Mouse (Mus musculus) forebrain, embryonic 12.5 days (tissue): ENCODE measurements around the gene Gigyf1. TPM values are rescaled to one million over a fixed set of nuclear protein-coding genes. Genes with fewer than 3 reads are reported as not detected.
A peak's percentile ranks its signal among the peaks of the same experiment; 100 is the strongest.

Experiments
- ATAC-seq: fragments of 200-750 bp; cut with Nextera tagmentation; 2 replicates; pipeline ENCODE4 v1.8.0; 2017; ENCODE audit warnings: moderate TSS enrichment; ENCODE audit not compliant: low FRiP score
- H3K27ac ChIP-seq: fragments of 300-500 bp; sonication (generic); 2 replicates; pipeline ENCODE4 v1.5.1; 2016; ENCODE audit warnings: mild to moderate bottlenecking
- H3K27me3 ChIP-seq: fragments of 300-500 bp; sonication (generic); 2 replicates; pipeline ENCODE4 v1.6.1; 2016; ENCODE audit warnings: mild to moderate bottlenecking
- H3K36me3 ChIP-seq: fragments of 300-500 bp; sonication (generic); replicated peaks from 2 replicates; pipeline ENCODE4 v1.6.1; 2016; ENCODE audit warnings: mild to moderate bottlenecking
- H3K4me1 ChIP-seq: fragments of 300-500 bp; sonication (generic); 2 replicates; pipeline ENCODE4 v1.6.1; 2016
- H3K4me2 ChIP-seq: fragments of 300-500 bp; sonication (generic); 2 replicates; pipeline ENCODE4 v1.6.1; 2016; ENCODE audit warnings: mild to moderate bottlenecking, moderate library complexity
- H3K4me3 ChIP-seq: fragments of 300-500 bp; sonication (generic); replicated peaks from 2 replicates; pipeline ENCODE4 v1.5.1; 2016; ENCODE audit warnings: mild to moderate bottlenecking
- H3K9ac ChIP-seq: fragments of 300-500 bp; sonication (generic); 2 replicates; pipeline ENCODE4 v1.6.1; 2016; ENCODE audit warnings: mild to moderate bottlenecking
- H3K9me3 ChIP-seq: fragments of 300-500 bp; sonication (generic); 2 replicates; pipeline ENCODE4 v1.6.1; 2016
- WGBS: fragments of 180-500 bp; shearing (Covaris S2); methylation state at CpG from one replicate; pipeline ENCODE4 v1.1.7; 2016; 5-methylcytosine and 5-hydroxymethylcytosine counted together
- polyA plus RNA-seq: library from polyadenylated mRNA; unstranded; fragments of >200 nt; fragmentation: Nextera tagmentation; extraction: Ambion mirVana; gene quantifications from 2 replicates; pipeline ENCODE4 v1.2.1, GENCODE M21; 2016

Gigyf1 gene
- 18.7 TPM in 2 replicates for polyA plus RNA-seq

DNA sequence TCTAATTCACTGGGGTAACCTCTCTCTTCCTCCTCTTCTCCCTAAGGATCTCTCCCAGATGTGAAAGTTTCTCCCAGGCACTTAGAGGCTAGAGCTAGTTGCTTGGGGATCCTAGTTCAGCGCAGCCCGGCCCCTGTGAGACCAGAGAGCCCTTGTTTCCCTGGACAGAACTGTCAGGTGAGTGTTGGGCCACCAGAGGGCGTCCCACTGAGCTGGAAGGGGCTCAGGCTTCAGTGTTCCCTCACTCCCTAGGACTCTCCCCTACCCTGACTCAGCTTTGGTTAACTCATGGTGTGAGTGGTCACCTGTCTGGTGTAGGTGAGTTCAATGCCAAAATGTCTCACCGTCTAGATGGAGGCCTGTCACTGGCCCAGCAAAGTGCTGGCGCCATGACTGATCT is at the start of gene Gigyf1:
Gigyf1 (plus strand) TSS at position 113 of the 400 bp plus-strand sequence.
- Histone ChIP-seq H3K27ac (no peak within 1 kb of the TSS), H3K4me1 (peaks cover 22% of the 10 kb centered on the region), H3K36me3 (peaks cover 61% of the 10 kb centered on the region), H3K4me3 (no peak within 1 kb of the TSS), H3K9ac (no peak within 1 kb of the TSS; the same call in 1 of the 2 replicates), H3K9me3 (no peaks in the 10 kb centered on the region), H3K4me2 (no peak within 1 kb of the TSS), H3K27me3 (no peaks in the 10 kb centered on the region)
- ATAC-seq = no peak
- 70% methylated on average over 5 of the region's 5 CpGs for WGBS

DNA sequence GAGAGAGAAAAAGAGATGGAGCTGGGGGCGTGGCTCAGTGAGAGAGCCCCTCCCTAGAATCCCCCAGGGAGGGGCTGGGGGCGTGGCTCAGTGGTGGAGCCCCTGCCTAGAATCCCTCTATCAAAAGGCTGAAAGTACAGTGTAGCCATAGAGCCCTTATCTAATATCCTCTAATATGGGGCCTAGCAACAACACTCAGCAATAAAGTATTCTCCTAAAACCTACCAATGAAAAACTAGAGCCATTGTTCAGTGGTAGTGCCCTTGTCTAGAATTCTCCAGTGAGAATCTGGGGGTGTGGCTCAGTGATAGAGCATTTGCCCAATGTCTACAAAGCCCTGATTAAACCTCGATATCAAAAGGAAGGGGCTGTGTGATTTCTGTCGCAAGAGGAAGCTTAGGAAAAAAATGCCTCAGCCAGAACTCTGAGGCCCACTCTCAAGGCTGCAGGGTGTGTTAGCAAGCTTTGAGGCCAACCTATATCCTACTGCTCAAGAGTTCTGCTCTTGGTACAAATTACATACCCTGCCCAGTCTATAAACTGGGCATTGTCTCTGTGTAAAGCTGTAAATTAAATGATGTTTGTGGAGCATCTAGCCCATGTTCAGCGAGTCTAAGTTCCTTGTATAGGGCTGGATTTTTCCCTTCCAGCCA is 46.0 kb upstream of the Gigyf1 start:
- Histone ChIP-seq H3K4me3 (no peak overlapping the region), H3K4me2 (no peak overlapping the region), H3K4me1 (no peaks in the 10 kb centered on the region), H3K9ac (no peak overlapping the region), H3K27me3 (no peaks in the 10 kb centered on the region), H3K27ac (no peak overlapping the region), H3K9me3 (no peaks in the 10 kb centered on the region), H3K36me3 (no peaks in the 10 kb centered on the region)
- WGBS = 67% methylated on average over 5 of the region's 5 CpGs
- no peak for ATAC-seq

DNA sequence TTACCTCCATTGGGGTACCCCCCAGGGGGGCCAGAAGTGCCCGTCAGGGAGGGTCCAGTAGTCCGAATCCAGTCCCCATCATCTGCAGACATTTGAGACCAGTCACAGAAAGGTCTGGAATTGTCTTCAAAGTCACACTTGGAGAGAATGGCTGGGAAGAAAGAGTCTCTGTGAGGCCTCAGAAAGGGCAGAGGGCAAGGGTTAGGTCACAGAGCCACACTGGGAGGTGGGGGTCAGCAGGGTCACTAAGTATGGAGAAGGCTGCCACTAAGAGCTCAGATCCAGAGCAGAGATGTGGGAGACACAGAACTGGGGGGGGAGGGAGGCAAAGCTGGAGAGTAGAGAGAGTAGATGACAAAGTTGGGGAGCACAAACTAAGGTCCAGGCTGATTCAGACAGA is 44.0 kb upstream of the Gigyf1 start:
- no peaks in the 10 kb centered on the region for H3K9me3 ChIP-seq
- no peaks in the 10 kb centered on the region for H3K4me1 ChIP-seq
- no peak overlapping the region for H3K27ac ChIP-seq
- no peaks in the 10 kb centered on the region for H3K27me3 ChIP-seq
- no peak overlapping the region for H3K9ac ChIP-seq
- H3K4me2 ChIP-seq = no peak overlapping the region
- H3K4me3 ChIP-seq = no peak overlapping the region
- H3K36me3 ChIP-seq = no peaks in the 10 kb centered on the region
- ATAC-seq = no peak
- WGBS = 18% methylated on average over 2 of the region's 2 CpGs

DNA sequence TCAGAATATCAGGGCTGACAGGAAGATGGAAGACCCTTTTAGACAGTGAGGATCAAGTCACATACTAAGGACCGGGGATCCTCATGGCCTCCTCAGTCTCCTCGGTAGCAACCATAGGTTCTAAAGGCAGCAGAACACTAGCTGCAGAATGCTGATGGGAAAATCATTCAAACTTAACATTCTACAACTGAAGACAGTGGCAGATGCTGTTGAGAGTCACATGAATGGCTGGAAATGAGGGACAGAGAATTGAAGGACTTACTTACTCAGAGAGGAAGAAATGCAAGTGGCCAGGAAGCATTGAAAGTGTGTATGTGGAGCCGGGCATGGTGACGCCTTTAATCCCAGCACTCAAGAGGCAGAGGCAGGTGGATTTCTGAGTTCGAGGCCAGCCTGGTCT is 41.4 kb upstream of the Gigyf1 start, which contains the start of gene Zan:
Zan (minus strand) TSS at position 101 of the 400 bp plus-strand sequence.
- Histone ChIP-seq H3K9ac (no peak within 1 kb of the TSS), H3K4me3 (no peak within 1 kb of the TSS), H3K27me3 (0 out of 2 replicates have a peak, but pooled peaks cover 2% of the 10 kb centered on the region), H3K9me3 (no peaks in the 10 kb centered on the region), H3K4me1 (peaks cover 6% of the 10 kb centered on the region), H3K36me3 (no peaks in the 10 kb centered on the region), H3K4me2 (no peak within 1 kb of the TSS), H3K27ac (no peak within 1 kb of the TSS)
- WGBS = 93% methylated on average over 5 of the region's 5 CpGs
- no peak for ATAC-seq

DNA sequence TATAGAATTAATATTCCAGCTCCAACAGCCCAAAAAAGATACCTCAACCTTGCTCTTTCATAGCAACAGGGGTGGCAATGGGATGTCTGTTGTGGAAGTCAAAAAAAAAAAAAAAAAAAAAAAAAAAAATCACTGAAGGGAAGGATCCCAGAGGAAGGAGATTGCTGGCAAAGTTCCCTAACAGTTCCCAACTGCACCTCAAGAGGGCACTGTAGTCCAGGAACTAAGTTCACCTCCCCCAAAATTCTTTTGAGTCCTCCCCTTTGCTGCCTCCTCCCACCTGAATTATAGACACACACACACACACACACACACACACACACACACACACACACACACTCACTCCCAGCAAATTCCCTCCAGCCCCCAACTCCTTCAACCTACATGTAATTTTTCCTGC is 37.2 kb upstream of the Gigyf1 start:
- no peak overlapping the region for H3K27ac ChIP-seq
- H3K9ac ChIP-seq = no peak overlapping the region
- no peaks in the 10 kb centered on the region for H3K36me3 ChIP-seq
- peaks cover 13% of the 10 kb centered on the region; the same call in 1 of the 2 replicates for H3K27me3 ChIP-seq
- H3K4me2 ChIP-seq = no peak overlapping the region
- H3K4me3 ChIP-seq = no peak overlapping the region
- peaks cover 20% of the 10 kb centered on the region for H3K4me1 ChIP-seq
- no peak for ATAC-seq
- H3K9me3 ChIP-seq = no peaks in the 10 kb centered on the region

DNA sequence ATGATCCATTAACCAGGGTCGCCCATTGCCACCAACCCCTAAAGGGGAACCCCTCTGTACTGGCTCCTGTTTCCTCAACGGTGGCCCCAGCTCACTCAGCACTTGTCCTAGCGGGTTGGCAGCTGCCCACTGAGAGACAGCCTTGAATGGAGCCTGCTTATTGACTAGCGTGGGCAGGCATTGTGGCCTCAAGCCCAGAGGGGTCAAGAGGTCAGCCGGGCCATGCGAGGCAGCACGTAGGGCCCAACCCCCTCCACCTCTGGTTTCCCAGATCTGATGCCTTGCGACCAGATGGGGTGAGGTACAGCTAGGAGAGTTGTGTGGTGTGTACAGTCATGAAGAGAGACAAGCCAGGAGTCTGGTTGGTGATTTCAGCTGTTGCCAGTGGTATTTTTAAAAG is 36.5 kb upstream of the Gigyf1 start:
- no peaks in the 10 kb centered on the region for H3K36me3 ChIP-seq
- no peak overlapping the region for H3K4me2 ChIP-seq
- H3K9me3 ChIP-seq = no peaks in the 10 kb centered on the region
- H3K4me3 ChIP-seq = no peak overlapping the region
- peaks cover 18% of the 10 kb centered on the region; the same call in 1 of the 2 replicates for H3K27me3 ChIP-seq
- peaks cover 20% of the 10 kb centered on the region for H3K4me1 ChIP-seq
- H3K27ac ChIP-seq = no peak overlapping the region
- H3K9ac ChIP-seq = no peak overlapping the region
- no peak for ATAC-seq
- 14% methylated on average over 8 of the region's 8 CpGs for WGBS

DNA sequence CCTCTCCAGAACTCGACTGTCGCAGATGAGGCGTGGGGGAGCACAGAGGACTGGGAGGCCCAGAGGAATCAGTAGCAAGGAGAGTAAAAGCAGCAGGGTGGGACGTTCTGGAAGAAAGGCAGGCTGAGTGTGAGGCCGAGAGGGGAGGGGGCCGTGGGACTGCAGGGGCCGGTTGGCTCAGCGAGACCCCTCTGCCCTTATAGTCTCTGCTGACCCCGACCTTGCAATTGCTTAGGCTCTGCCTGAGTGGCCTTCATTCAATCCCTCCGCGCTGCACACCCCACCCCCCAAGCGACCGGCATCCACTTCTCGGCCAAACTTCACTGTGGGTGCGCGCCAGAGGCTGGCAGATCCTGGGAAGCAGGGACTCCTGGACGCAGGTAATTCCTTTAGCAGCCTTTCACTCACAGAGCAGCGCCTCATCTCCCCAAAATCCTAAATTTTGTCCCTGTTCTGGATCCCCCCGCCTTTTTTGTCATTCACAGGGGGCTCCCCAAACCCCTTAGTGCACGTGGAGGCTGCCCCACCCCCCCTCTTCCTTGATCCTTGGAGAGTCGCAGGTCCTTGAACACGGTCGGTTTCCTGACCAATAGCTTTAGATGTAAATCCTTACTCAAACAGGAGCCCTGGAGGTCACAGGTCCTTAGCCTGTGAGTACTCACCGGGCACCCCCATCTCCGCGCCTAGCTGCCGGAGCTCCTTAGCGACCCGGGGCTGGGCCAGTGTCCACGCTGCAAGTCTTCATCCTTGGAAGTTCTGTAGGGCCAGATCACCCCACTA is 33.1 kb upstream of the Gigyf1 start:
- H3K9me3 ChIP-seq = no peaks in the 10 kb centered on the region
- H3K4me1 ChIP-seq = peaks cover 20% of the 10 kb centered on the region
- H3K9ac ChIP-seq = peak overlapping the region; percentile 44
- H3K4me2 ChIP-seq = peak overlapping the region; percentile 61
- 3% methylated on average over 30 of the region's 30 CpGs for WGBS
- ATAC-seq = no peak
- H3K4me3 ChIP-seq = peak overlapping the region; percentile 34
- H3K36me3 ChIP-seq = no peaks in the 10 kb centered on the region
- H3K27ac ChIP-seq = no peak overlapping the region
- peaks cover 18% of the 10 kb centered on the region; the same call in 1 of the 2 replicates for H3K27me3 ChIP-seq

DNA sequence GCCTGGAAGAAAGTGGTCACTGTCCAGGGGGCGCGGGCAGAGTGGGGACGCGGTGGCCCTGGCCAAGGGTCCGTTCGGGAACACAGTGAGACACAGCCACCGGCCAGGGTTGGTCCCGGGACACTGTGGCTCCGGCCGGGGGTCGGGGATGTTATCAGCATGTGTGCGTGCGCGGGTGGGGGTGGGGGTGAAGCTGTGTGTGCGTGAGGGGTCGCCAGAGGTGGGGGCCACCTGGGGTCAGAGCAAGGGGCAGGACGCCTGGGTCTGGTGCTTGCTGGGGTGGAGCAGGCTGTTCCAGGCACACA is 32.5 kb upstream of the Gigyf1 start:
- H3K9me3 ChIP-seq = no peaks in the 10 kb centered on the region
- H3K36me3 ChIP-seq = no peaks in the 10 kb centered on the region
- H3K27me3 ChIP-seq = peaks cover 18% of the 10 kb centered on the region; the same call in 1 of the 2 replicates
- peaks cover 20% of the 10 kb centered on the region for H3K4me1 ChIP-seq
- ATAC-seq = no peak
- H3K9ac ChIP-seq = peak overlapping the region; percentile 44; the same call in 1 of the 2 replicates
- 2% methylated on average over 17 of the region's 17 CpGs for WGBS
- H3K4me2 ChIP-seq = peak overlapping the region; percentile 61
- no peak overlapping the region for H3K27ac ChIP-seq
- H3K4me3 ChIP-seq = peak overlapping the region; percentile 34

DNA sequence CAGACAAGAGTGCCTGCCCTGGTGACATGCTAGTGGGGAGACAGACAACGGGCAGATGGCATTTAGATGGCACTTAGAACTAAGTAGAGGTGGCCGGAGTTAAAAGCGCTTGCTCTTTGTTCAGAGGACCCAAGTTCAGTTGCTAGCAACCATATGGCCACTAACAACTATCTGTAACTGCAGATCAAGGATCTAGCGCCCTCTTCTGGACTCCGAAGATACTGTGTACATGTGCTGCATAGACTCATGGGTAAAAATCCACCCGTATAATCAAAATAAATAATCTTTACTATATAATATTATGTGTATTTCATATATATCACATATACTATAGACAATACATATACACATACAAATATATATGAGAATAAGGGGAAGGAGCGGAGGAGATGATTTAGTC is 30.7 kb upstream of the Gigyf1 start:
- Histone ChIP-seq H3K27ac (no peak overlapping the region), H3K9ac (no peak overlapping the region), H3K4me2 (no peak overlapping the region), H3K27me3 (peaks cover 16% of the 10 kb centered on the region; the same call in 1 of the 2 replicates), H3K4me3 (no peak overlapping the region), H3K9me3 (no peaks in the 10 kb centered on the region), H3K4me1 (peaks cover 13% of the 10 kb centered on the region), H3K36me3 (no peaks in the 10 kb centered on the region)
- ATAC-seq = no peak
- WGBS = 89% methylated on average over 7 of the region's 7 CpGs

DNA sequence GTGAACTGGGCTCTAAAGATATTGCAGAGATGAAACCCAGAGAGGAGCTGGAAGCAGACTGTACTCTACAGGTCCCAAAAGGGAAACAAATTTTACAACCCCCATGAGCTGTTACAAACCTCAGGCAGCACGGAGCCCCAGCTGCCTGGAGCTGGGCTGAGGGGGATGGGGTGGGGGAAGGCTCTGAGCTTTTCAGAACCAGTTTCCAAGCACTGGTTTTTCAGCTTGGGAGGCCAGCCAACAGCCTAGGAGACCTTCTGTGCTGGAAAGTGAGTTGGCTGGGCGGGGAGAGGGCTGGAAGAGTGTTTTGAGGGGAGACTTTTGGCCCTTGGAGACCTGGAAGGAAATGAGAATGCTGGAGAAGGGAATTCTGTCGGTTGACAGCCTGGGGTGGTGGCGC is 26.8 kb upstream of the Gigyf1 start:
- no peak overlapping the region for H3K9ac ChIP-seq
- ATAC-seq = no peak
- no peak overlapping the region for H3K4me3 ChIP-seq
- H3K4me2 ChIP-seq = no peak overlapping the region
- H3K36me3 ChIP-seq = no peaks in the 10 kb centered on the region
- no peaks in the 10 kb centered on the region for H3K4me1 ChIP-seq
- WGBS = 69% methylated on average over 4 of the region's 4 CpGs
- peaks cover 2% of the 10 kb centered on the region; the same call in 1 of the 2 replicates for H3K27me3 ChIP-seq
- H3K27ac ChIP-seq = no peak overlapping the region
- no peaks in the 10 kb centered on the region for H3K9me3 ChIP-seq

DNA sequence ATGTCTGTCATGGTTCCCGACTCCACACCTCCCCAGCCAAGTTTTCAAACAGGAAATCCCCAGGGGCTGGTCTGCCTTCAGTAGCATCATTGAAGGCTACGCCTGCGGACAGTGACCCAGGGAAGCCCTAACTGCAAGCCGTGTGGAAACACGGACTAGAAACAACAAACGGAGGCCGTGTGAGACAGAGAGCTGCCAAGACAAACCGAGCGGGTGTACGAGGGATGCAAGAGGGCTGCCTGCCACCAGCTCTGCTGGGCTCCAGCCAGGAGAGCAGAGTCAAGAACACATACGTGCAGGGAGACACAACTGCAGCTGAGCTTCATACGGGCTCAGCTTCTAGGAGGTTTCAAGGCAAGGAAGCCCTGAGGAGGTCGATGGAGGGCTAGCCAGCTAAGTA is 24.5 kb upstream of the Gigyf1 start:
- Histone ChIP-seq H3K36me3 (no peaks in the 10 kb centered on the region), H3K9ac (no peak overlapping the region), H3K9me3 (no peaks in the 10 kb centered on the region), H3K27me3 (no peaks in the 10 kb centered on the region), H3K4me2 (no peak overlapping the region), H3K27ac (no peak overlapping the region), H3K4me3 (no peak overlapping the region), H3K4me1 (no peaks in the 10 kb centered on the region)
- 84% methylated on average over 13 of the region's 13 CpGs for WGBS
- ATAC-seq = no peak

DNA sequence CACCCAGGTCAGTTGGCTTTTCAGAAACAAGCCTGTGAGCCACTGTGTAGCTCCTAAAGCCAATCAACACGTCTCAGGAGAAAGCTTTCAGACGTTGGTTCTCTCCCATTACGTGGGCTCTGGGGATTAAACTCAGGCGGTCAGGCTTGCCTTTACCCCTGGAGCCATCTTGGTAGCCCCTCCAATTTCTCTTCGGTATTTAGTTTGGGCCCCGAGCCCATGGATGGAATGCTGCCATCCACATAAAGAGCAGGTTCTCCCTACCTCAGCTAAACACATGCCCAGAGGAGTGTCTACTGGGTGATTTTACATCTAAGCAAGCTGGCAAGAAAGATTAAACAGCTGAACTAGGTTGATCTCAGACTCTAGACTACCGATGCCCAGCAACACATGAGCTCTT is 18.2 kb upstream of the Gigyf1 start:
- no peaks in the 10 kb centered on the region for H3K27me3 ChIP-seq

More for the DNA sequence above, 18.2 kb upstream of the Gigyf1 start:
- Histone ChIP-seq H3K9me3 (no peaks in the 10 kb centered on the region), H3K4me1 (peaks cover 20% of the 10 kb centered on the region), H3K9ac (no peak overlapping the region), H3K4me2 (no peak overlapping the region), H3K36me3 (no peaks in the 10 kb centered on the region), H3K27ac (no peak overlapping the region), H3K4me3 (no peak overlapping the region)
- no peak for ATAC-seq
- 97% methylated on average over 7 of the region's 7 CpGs for WGBS
